Mouse (Mus musculus) gastrocnemius, adult 8-10 months (tissue): ENCODE results near the gene Olfr212. TPM values are rescaled to one million over a fixed set of nuclear protein-coding genes. Genes with fewer than 3 reads are reported as not detected.
"Not testable (repeated sequence)": the region's sequence is repeated elsewhere in the genome, so short reads cannot be mapped to it uniquely, and the experiment has no call there.

Experiments
- DNase-seq, 2 experiments: peaks; one replicate each; pipeline ENCODE4 v3.0.0; 2022; ENCODE audit warnings: low spot score in 2 of 2
- total RNA-seq, 4 experiments: library from RNA; stranded (reverse); gene quantifications; 2 replicates each; pipeline ENCODE4 v1.2.4; 2022

Gene Olfr212
- total RNA-seq, result under 1 TPM in 1 of 4 experiments, not detected in 3; 0.10 TPM

DNA sequence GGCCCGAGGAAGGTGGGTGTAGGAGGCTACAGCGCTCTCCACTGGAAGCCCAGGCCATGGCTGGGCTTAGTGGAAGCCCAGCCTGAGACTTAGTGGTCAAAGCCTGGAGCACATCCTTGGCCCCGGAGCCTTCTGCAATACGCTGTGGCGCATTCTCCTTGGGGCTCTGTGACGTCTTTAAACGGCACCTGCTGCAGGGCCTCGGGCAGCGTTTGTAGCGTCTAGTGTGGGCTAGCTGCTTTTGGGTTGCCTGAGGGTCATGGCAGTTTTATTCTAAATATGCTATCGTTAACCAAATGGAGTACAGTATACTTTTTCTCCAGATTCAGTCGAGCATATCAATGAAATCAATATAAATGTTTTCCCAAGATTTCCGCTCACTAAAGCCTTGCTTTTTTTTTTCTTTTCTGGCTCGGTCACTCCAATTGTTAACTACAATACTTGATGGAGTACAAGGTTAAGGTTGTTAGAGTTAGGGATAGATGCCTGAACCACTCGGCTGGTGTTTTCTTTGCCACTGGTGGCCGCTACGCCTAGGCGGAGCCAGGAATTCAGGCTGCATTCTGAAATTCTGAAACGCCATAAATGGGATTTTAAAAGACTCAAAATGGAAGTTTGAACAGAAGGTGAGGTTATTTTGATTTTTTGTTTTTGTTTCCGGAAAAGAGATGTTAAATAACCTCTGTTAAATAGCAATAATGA lies at the start of gene Olfr212:
Olfr212 (plus strand) TSS at position 215 of the 702 bp plus-strand sequence.
- not testable (repeated sequence) for DNase-seq

DNA sequence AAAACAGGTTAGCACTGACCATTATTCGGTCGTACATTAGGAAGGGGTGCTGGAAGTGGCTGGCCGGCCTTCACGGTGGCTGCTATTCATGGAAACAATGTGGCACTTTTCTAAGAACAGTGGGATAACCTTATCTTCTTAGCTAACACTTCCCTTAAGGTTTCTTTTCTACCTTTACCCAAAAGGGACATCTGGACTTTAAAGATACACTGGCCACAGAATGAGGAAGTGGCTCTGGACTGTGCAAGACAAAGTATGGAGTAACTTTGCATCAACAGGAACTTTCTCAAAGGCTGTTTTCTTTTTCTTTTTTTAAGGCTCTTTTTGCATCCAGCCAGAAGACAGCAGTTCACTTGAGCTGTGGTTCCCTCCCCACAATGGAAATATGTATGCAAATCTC lies 47.6 kb upstream of the Olfr212 start:
- DNase-seq, result no peak

DNA sequence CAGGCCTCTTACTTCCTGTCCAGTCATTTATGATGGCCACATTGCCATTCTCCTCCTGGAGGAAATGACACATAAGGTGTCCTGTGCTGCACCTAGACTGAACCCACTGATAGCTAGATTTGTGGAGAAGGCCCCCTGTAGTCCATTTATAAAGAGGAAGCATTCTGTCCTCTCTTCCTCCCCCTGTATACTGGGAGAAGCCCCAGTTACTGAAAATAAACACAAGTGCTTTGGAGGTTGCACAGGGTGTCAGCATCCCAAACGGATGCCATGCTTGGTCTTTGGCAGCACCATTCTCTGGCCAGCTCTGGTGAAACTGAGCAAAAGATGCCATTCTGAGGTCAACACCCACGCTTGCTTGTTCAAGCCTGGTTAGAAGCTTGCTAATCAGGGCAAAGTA lies 47.1 kb upstream of the Olfr212 start:
- no peak for DNase-seq

DNA sequence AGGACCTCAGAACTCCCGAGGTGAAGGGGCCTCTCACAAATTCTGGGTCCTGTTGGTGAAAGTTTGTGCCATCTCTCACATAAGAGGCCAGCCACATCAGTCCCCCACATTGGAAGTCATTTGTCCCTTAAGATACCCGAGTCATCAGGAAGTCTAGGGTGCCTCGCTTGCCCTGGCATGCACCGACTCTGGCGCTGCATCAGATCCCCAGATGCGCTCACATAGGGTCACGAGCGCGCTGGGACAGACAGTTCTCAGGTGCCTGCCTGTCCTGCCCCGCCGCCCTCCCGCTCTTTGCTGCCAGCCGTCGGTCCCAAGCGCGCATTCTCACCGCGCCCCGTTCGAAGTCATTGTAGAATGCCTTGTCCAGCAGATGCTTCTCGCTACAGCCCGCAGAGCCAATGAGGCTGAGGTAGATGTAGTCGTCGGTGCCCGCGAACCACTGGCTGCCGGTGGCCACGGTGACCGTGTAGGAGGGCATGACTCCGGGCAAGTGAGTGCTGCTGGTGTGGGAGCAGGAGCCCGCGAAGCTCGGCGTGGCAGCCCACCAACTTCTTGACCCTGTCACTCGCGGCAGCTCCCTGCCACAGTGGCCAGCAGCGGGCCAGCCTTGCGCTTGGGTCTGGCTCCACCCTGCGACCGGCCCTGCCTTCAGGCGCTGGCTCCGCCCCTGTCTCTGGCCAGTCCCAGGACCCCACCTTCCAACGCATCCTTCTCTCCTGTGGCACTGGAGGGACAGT lies 45.6 kb upstream of the Olfr212 start, which contains the start of gene Alox5:
Alox5 (minus strand) TSS at position 635 of the 740 bp plus-strand sequence.
- peak; percentile 2 to 4 for DNase-seq

DNA sequence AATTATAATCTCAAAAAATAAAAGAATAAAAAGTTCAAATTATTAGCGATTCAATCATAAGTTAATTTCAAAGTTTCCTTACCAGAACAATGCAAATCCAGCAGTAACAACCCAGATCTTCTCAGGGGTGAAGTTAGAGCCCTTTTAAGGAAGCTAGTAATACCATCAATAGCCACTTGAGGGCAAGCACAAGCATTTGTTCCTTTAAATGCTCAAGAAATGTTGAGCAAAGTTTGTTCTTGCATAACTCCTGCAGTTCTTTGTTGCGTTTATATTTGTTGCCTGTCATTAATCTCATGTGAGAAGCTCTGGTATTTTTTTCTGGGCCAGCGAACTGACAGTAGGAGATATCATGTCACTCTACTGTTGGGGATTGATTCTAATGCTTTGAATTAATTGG lies 38.2 kb upstream of the Olfr212 start:
- DNase-seq, result no peak

DNA sequence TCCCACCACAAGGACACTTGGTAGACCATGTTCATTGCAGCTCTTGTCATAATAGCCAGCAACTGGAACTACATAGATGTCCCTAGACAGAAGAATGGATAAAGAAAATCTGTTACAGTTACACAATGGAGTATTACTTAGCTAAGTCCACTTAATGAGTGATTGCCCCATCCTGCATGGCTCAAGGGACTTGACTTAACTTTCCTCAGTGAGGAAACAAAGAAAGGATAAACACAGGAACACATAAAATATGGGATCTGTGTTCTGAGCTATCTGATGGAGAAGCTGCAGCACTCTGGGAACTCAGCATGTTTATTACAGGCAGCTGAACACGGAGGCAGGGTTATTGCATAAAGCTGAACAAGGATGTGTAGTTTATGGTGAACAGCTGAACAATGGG lies 21.2 kb upstream of the Olfr212 start:
- DNase-seq, result no peak

DNA sequence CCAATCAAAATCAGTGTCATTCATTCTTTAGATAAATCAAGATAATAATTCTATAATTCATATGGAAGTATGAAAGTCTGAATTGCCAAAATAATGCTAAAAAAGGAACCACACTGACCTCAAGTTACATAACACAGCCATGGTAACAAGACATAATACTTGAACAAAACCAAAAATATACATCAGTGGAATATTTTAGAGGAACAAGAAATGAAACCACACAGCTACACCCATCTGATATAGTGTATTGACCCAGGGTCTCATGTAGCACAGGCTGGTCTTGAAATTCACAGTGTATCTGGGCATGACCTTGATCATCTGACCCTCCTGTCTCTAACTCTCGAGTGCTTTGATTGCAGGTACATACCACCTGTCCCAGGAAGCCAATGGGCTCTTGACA lies 19.5 kb upstream of the Olfr212 start:
- DNase-seq, result no peak

DNA sequence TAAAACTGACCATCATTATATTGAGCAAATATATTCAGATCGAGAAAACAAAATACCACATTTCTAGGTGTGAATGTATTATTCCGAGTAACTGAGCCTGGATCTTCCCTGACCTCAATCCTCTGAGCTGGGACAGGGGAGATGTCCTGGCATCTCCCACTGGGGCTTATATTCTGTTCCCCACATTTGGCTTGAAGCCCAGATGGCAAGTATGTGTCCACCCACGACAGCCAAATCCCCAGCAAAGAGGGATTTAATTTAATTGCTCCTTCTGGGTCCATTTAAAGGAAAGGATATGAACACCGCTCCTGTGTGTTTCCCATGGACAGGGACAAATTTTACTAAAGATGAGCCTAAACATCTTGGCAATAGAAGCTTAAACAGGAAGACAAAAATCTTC lies 17.5 kb upstream of the Olfr212 start, which contains the start of gene Olfr211:
Olfr211 (plus strand) TSS at position 301 of the 400 bp plus-strand sequence.
- no peak for DNase-seq

DNA sequence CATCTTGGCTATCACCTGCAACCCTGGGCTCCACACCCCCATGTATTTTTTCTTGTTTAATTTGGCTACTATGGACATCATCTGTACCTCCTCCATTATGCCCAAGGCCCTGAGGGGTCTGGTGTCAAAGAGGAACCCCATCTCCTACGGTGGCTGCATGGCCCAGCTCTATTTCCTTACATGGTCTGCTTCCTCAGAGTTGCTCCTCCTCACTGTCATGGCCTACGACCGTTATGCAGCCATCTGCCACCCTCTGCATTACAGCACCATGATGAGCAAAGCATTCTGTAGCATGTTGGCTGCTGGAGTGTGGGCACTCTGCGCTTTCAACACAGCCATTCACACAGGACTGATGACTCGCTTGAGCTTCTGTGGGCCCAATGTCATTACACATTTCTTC lies 12.6 kb upstream of the Olfr212 start:
- no peak for DNase-seq

DNA sequence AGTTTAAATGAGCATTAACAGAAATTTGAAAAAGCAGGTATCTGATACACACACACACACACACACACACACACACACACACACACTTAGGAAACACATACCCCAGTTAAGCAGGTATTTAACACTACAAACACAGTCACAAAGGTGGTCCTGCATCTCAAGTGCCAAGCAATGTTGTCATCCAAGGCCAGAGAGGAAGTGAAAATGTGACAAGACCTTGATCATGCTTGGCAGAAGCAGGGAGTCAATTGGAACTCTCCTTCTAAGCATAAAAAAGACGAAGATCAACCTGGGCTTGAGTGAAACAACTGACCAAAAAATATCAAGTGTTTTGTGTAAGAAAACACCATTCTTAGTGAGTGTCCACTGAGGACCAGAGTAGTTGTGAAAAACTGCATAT lies 10.4 kb upstream of the Olfr212 start:
- DNase-seq, result no peak

DNA sequence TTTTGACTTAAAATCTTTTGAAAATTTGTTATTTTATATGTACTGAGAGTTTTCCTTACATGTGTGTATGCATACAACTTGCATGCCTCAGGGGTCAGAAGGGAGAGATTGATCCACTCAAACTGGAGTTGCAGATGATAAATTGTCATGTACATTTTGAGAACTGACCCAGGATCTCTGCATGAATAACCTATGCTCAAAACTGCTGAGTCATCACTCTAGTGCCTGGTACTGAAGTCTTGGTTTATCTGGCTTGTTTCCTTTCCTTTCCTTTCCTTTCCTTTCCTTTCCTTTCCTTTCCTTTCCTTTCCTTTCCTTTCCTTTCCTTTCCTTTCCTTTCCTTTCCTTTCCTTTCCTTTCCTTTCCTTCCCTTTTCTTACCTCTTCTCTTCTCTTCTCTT lies 8.5 kb downstream of the Olfr212 start:
- DNase-seq, result no peak

DNA sequence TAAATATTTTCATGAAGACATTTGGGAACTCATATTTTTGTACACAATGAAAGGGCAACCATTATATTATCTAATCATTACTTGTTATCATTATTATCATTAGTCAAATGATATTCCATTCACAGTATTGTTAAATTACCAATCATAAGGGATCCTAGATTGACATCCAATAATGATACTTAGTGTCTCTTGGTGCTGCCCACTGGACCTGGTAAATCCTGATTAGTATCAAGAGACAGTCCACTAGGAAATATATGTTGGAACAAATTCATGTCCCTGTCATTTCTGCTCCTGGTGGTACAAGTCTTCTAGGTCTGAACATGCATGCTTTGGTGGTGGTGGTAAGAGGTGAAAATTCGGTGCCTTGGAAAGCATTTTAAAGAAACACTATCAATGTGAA lies 31.8 kb downstream of the Olfr212 start, which contains the start of gene Olfr213:
Olfr213 (plus strand) TSS at position 301 of the 400 bp plus-strand sequence.
- no peak for DNase-seq

DNA sequence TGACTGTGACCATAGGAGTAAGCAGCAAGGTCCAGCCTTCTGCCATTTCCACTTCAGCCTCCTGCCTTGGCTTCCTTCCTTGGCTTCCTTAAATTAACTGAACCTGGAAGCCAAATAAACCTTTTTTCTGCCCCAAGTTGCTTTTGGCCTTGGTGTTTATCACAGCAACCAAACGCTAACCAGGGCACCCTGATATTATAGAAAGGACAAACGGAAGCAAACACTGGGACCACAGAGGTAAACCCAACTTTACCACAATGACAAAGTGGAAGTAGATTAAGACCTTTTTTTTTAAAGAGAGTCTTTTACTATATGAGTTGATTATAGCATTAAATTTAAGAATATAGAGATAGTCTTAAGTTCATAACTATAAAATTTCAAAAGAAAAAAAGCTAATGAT lies 36.2 kb downstream of the Olfr212 start:
- DNase-seq, result no peak

DNA sequence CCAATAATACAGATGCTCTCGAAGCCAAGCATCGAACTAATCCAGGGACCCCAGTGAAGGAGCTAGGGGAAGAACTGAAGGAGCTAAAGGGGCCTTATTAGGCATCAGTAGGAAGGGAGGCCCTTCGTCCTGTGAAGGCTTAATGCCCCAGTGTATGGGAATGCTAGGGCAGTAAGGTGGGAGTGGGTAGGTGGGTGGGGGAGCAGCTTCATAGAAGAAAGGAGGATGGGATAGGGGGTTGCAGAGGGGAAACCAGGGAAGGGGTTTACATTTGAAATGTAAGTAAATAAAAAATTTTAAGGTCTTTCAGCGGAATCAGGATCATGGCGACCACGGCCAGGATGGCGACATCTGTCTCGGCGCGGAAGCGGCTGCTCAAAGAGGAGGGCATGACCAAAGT lies 44.5 kb downstream of the Olfr212 start, which contains the start of gene Gm5580:
Gm5580 (plus strand) TSS at position 301 of the 400 bp plus-strand sequence.
- DNase-seq, result not testable (repeated sequence)

DNA sequence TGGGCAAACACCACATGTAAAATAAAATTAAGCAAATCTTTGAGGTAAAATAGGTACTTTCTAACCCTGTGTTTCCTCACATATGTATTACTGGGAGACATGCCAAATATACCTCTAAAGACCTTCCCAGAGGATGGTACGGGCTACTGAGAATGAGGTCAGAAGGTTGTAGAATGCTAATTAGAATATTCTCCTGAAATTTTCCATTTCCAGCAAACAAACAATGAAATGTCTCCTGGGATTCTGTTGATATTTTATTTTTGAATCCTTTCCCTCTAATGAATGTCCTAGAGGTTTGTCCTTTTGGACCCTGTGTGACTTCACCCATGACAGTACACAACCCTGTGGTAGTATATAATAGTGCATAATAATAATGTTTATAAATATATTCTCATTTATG lies 47.6 kb downstream of the Olfr212 start, which contains the start of gene Olfr214:
Olfr214 (plus strand) TSS at position 301 of the 400 bp plus-strand sequence.
- DNase-seq, result no peak

DNA sequence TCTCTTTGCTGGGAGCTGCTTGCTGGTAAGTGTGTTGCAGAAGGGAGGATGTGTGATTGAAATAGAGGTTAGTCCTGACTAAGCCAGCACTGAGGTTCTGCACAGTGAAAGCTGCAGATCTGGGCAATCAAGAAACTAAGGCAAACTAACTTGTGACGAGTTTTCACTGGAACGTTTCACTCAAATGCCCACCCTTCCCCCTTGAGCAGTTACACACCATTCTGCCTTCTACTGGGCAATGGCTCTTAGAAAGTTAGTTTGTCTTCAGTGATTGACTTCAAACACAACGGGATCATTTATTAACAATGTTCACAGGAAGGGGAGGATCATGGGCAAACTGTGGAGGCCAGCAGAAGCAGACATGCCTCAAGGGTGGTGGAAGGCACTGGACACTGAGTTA lies 48.6 kb downstream of the Olfr212 start:
- no peak for DNase-seq

Other genes starting within 250 kb of the Olfr212 start
- gene Zfand4, start 242.3 kb upstream of the Olfr212 start, total RNA-seq, result under 1 TPM; 0.16 to 0.88 (median 0.58) TPM
- 10 to 100 TPM; 24.6 to 36.1 (median 30.6) TPM for gene March8, start 168.5 kb upstream of the Olfr212 start, total RNA-seq
- gene Alox5, start 45.3 kb upstream of the Olfr212 start, total RNA-seq, result under 1 TPM; 0.87 to 0.94 (median 0.91) TPM
- not detected for gene Olfr211, start 17.4 kb upstream of the Olfr212 start, total RNA-seq
- not detected for gene Olfr213, start 31.9 kb downstream of the Olfr212 start, total RNA-seq
- 1 to 10 TPM in 3 of 4 experiments, under 1 TPM in 1; 0.89 to 2.2 (median 1.4) TPM for gene Gm5580, start 44.6 kb downstream of the Olfr212 start, total RNA-seq
- gene Olfr214, start 47.7 kb downstream of the Olfr212 start, total RNA-seq, result not detected
- gene Olfr215, start 77.7 kb downstream of the Olfr212 start, total RNA-seq, result not detected
- gene Zfp422, start 122.5 kb downstream of the Olfr212 start, total RNA-seq, result 1 to 10 TPM; 5.9 to 7.9 (median 7.2) TPM
- gene Depp1, start 144.1 kb downstream of the Olfr212 start, total RNA-seq, result 10 to 100 TPM in 1 of 4 experiments, 1 to 10 TPM in 3; 3.5 to 31.5 (median 5.1) TPM
- 1 to 10 TPM; 1.1 to 1.7 (median 1.1) TPM for gene Rassf4, start 167.4 kb downstream of the Olfr212 start, total RNA-seq
- gene Tmem72, start 210.4 kb downstream of the Olfr212 start, total RNA-seq, result under 1 TPM in 2 of 4 experiments, not detected in 2; 0.02 to 0.03 TPM